Mouse (Mus musculus): Measurements from ENCODE around the gene Prepl. TPM values are rescaled to one million over a fixed set of nuclear protein-coding genes. Genes with fewer than 3 reads are reported as not detected.

The Prepl gene
- total RNA-seq (2021), result 100 to 1,000 TPM; 369 to 376 TPM
- long read RNA-seq, transcript Prepl-202 (15 exons, 2,734 nt), result minor isoform, 11 of 285 reads
- long read RNA-seq, transcript Prepl-201 (14 exons, 3,255 nt), result major isoform, 220 of 285 reads
- long read RNA-seq, partial matches to known transcripts, result 34 of 285 reads
- long read RNA-seq, other reads (novel, unspliced or antisense), result 18 of 285 reads

DNA sequence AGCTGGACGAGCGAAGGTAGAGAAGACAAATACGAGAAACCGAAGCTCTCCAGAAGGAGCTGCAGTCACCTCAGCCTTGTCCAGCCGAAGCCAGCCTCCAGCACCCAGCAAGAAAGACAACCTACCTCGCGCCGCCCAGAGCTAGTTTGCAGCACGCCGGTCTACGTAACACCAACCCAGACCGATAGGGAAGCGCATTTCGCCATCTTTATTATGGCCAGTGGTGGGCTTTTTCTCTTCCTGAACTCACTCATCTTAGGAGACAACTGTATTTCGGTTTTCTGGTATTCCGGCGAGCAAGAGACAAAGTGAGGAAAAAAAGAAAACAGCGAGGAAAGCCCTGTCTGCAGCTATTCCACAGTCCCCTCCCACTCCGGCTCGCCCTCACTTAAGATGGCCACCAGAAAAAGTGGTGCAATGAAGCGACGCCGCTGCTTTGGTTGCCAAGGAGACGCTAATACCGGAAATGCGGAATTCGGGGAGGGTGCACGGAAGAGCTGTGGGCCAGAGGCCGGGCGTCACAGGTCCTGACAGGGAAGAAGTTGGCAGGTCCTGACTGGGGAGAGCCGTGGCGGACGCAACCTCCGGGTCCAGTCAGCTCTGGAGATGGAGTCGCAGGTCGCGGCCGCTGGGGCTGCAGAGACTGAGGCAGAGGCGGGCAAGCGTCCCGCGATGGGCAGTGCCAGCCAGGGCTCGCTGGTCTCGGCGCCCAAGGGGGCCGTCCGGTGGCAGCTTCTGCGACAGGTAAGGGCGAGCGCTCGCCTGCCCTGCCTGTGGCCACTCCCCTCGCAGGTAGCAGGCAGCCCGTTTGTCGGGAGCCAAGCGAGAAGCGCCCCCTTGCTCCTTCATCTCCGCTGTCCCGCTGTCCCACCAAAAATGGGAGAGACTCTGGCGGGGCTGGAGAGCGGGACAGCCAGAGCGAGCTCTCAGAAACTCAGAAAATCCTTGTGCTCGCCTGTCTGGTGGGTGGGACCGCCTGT is at the start of gene Prepl, which contains the start of gene Camkmt:
Gene Prepl, minus strand, starts transcription at position 122 of the 980 bp plus-strand sequence.
Gene Camkmt, plus strand, starts transcription at position 433 of the 980 bp plus-strand sequence.
- DNase-seq (ENCODE audit: low spot score in 2 of 2), result peak; percentile 95 to 97

DNA sequence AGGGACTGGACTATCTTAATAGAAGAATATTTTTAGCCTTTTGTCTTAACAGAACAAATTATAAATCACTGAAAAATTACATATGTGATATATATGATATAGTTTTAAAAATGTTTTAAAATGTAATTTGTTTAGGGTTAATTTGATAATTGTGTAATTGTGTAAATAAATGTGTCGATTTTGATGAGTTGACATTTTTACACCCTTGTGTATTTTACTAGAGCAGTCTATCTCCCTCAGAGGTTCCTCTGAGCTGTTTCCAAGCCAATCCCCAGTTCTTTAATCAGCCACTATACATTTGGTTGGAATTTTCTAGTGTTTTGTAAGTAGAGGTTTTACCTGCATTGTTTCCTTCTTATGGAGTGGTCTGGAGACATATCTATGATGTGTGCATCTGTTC is 48.4 kb upstream of the Prepl start:
- DNase-seq (ENCODE audit: low spot score in 2 of 2), result no peak

- peak; percentile 39 to 73 for DNase-seq (ENCODE audit: low spot score in 2 of 2)
Measured at GRCm38 (mm10) chr17:85116643-85117042, 26.6 kb upstream of the Prepl start.

DNA sequence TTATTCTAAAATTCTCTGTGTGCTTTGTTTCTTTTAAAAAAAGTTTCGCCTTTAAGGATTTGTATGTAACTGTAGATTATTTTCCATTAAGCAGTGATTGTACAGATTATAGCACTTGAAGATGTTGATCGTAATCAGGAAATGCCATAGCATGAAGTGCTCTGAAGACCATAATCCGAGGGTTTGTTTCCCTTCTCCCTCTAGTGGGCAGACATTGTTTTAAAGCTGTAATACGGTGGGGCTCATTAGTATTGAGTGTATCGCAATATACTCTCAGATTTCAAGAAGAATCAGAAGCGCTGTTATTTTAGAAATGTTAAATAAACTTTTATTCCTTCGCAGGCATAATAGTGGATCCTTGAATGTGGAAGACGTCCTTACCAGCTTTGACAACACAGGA is 23.4 kb upstream of the Prepl start:
- DNase-seq (ENCODE audit: low spot score in 2 of 2), result no peak

DNA sequence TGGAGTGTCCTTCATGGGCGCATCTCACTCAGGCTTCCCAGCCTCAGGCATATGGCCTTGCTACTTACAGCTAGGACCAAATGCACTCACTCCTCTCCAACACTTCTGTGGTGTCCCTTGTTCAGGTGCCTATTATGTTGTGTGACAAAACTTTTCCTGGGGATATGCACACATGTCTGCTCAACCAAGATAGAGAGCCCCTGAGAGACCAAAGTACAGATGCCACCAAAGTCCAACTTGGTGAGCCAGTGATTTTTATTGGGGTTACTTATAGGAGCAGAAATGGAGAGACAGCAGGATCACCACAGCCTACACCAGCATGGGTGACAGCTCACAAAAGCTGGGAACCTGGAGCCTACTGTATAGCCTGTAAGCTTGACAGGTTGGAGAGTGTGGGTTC is 20.6 kb upstream of the Prepl start:
- no peak for DNase-seq (ENCODE audit: low spot score in 2 of 2)

DNA sequence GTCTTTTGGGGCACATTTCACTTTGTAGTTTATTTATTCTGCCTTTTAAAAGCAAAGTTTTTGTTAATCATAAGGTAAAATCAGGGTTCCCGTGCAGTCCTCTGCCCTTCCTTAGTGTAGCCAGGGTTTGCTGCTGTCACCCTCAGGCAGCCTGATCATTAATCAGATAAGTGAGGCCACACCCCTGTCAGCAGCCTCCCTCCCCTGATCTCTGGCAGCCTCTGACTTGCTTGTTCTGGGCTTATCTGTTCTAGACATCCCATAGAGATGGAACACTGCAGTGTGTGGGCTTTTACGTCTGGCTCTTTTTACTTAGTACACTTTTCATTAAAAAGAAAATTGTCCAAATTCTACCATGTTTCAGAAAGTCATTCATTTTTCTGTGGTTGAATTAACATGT is 13.3 kb upstream of the Prepl start:
- no peak for DNase-seq (ENCODE audit: low spot score in 2 of 2)

- DNase-seq (ENCODE audit: low spot score in 2 of 2), result no peak
Measured at GRCm38 (mm10) chr17:85101751-85102150, 11.7 kb upstream of the Prepl start.

DNA sequence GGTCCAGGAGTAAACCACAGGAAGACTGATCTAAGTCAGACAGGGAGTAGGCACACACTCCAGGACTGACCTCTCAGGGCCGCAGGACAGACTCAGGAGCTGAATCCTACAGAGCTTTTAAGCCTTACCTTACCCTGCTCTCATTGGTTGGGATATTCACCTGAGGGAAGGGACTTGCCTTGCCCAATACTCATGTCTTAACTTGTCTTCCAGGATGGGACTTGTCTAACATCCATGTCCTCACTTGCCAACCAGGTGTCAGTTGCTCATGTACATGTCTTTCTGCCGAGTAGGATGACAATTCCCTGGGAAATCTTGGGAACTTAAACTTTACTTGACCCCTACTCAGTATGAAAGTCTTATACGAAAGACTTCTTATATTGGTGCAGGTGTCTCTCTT is 10.2 kb upstream of the Prepl start:
- DNase-seq (ENCODE audit: low spot score in 2 of 2), result no peak

- DNase-seq (ENCODE audit: low spot score in 2 of 2), result no peak
Measured at GRCm38 (mm10) chr17:85098677-85099323, 8.8 kb upstream of the Prepl start.

DNA sequence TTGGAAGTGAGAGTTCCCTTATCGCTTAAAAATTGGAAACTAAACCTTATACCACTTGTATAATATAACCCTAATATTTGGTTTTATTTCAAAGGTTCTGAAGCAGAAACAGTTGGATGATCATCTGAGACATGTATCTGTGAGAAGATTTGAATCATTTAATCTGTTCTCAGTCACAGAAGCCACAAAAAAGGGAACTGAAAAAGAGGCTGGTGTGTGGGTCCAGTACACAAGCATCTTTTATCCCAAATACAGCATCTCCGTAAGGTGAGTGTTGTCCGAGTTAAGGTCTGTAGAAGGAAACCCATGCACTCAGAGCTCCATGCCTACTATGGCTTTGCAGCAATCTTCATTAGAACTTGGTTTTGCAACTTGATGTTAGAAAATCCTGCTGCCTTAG is 6.4 kb upstream of the Prepl start:
- DNase-seq (ENCODE audit: low spot score in 2 of 2), result no peak

- no peak for DNase-seq (ENCODE audit: low spot score in 2 of 2)
Measured at GRCm38 (mm10) chr17:85091762-85092161, 1.7 kb upstream of the Prepl start.

DNA sequence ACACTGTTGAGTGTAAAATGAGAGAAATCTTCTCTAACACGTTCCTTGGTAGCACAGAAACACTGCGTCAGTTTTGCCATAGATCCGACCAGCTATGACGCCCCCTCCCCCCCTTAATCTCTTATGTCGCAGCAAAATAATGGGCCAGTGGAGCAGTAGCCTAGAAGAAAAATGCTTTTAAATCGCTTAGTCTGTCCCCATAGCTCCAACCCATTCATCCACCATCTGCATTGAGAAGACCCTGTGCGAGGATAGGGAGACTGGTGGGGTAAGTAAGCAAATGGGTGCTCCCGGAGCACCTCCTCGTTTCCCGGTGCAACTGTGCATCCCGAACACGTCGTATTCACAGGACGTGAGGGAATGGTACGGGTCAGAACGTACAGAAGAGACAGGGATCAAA is 420 bp downstream of the Prepl start:
- no peak for DNase-seq (ENCODE audit: low spot score in 2 of 2)

GRCm38 (mm10) chr17:85089011-85089410 is 1.0 kb downstream of the Prepl start:
- DNase-seq (ENCODE audit: low spot score in 2 of 2), result no peak

GRCm38 (mm10) chr17:85088401-85088800 is 1.6 kb downstream of the Prepl start:
- no peak for DNase-seq (ENCODE audit: low spot score in 2 of 2)

DNA sequence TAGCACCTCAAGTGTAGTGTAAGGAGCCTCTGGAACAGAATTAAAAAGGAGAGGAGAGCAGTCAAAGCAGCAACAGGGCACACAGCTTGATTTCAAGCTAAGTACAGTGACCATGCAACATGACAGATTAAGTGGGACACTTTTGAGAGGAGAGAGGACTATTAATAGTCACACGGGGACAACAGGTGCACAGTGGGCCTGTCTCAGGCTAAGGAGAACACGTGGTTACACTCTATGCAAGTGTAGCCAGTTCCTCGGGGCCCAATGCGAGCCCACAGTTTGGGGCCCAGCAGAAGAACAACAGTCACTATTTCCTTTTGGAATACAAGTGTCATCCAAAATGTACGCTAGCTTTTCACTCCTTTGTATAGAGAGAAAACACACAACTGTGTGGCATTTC is 2.5 kb downstream of the Prepl start:
- DNase-seq (ENCODE audit: low spot score in 2 of 2), result no peak

GRCm38 (mm10) chr17:85086501-85086900 is 3.5 kb downstream of the Prepl start:
- DNase-seq (ENCODE audit: low spot score in 2 of 2), result no peak

DNA sequence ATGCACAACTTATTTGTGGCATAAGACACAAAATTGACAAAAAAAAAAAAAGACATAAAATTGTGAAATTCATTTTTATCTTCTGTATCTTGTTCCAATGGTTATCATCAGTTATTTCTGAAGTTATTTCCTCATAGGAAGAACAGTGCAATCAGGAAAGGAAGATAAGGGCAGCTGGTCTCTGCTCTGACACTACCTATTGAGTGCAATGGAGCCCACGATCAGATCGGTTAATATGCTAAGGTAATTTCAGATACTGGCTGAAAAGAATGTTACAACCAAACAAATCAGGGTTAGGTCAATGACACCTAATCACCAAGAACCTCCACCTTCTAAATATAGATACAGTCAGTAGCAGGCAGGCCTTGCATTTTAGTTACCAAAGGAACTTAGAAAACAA is 4.7 kb downstream of the Prepl start:
- no peak for DNase-seq (ENCODE audit: low spot score in 2 of 2)

- no peak for DNase-seq (ENCODE audit: low spot score in 2 of 2)
Measured at GRCm38 (mm10) chr17:85080781-85081180, 9.3 kb downstream of the Prepl start.

GRCm38 (mm10) chr17:85079276-85079675 is 10.8 kb downstream of the Prepl start:
- DNase-seq (ENCODE audit: low spot score in 2 of 2), result no peak

DNA sequence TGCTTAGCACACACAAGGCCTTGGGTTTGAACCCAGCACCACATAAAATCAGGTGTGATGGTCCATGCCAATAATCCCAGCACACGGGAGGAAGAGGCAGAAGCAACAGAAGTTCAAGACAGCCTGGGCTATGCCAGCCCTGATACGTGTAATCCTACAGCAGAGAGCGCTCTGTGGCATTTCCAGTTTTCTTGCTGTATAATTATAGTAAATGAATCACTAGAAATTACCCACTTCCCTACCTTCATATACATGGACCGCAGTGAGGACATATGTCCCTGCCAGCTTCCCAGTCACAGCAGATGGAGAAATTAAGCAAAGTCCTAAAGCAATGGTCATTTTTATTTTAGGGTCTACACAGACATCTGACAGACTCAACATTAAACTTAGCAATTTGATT is 16.0 kb downstream of the Prepl start:
- DNase-seq (ENCODE audit: low spot score in 2 of 2), result no peak

- no peak for DNase-seq (ENCODE audit: low spot score in 2 of 2)
Measured at GRCm38 (mm10) chr17:85073214-85073613, 16.8 kb downstream of the Prepl start.

GRCm38 (mm10) chr17:85072383-85072782 is 17.7 kb downstream of the Prepl start:
- no peak for DNase-seq (ENCODE audit: low spot score in 2 of 2)
